In the genomic region with DNA sequence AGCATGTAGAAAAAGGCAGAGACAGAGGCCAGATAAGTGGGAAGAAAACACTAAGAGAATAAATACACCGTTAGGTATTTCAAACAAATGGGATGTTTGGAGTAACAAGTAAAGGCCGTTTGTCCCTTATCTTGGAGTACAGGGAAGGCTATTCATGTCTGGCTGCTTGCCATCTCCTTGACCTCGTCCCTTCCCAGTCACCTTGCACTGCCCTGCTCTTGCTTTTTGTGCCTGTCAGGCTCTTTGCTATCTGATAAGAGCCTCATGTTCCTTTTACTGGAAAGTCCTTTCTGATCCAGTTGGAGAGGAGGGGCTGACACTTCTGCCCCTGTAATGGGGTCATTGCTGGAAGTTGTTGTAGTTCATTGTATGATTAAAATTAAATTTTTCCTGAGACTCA, we compare ENCODE assay signal across 12 mouse cellular contexts.
DNase-seq lines count a peak whose midpoint lies in the region; ATAC-seq lines count a peak whose summit lies in the region.
"Had no signal": no experiment of that assay in that cellular context is flagged by ENCODE, and none has a peak within 500 bp of the region (broad histone marks: within the 10 kb centered on the region; RNA-seq: fewer than 3 reads in every experiment).

No protein-coding gene starts in this region.

- DNase-seq in kidney, adult 9 months = peak; percentile 7
- DNase-seq in lung, postnatal 10 days = peak; percentile 32
- no peak for DNase-seq in layer of hippocampus, adult 8-10 months (ENCODE audit: low spot score in 2 of 2)
- DNase-seq in spleen, adult 12 weeks (ENCODE audit: low spot score) = no peak
- no peak for DNase-seq in frontal cortex, postnatal 36 days (ENCODE audit: low spot score in 2 of 2)
- DNase-seq: cerebellum, postnatal 36 days had no signal

- peaks cover 4% of the 10 kb centered on the region; the same call in 1 of the 2 replicates for H3K36me3 ChIP-seq in kidney, embryonic 15.5 days
- no peaks in the 10 kb centered on the region for H3K36me3 ChIP-seq in heart, embryonic 16.5 days (ENCODE audit: control insufficient read depth, insufficient read depth)
- H3K36me3 ChIP-seq in hindbrain, embryonic 12.5 days = no peaks in the 10 kb centered on the region
- H3K36me3 ChIP-seq: midbrain, embryonic 15.5 days had no signal

- 49% methylated on average over 3 of the region's 3 CpGs for WGBS in kidney, embryonic 15.5 days
- 9% methylated on average over 3 of the region's 3 CpGs for WGBS in heart, embryonic 16.5 days
- WGBS in hindbrain, embryonic 12.5 days = 74% methylated on average over 3 of the region's 3 CpGs

- H3K4me3 ChIP-seq in kidney, embryonic 15.5 days (replicated peaks) = no peak overlapping the region
- H3K4me3 ChIP-seq in heart, embryonic 16.5 days (ENCODE audit: low read length) = no peak overlapping the region
- H3K4me3 ChIP-seq in hindbrain, embryonic 12.5 days = no peak overlapping the region
- H3K4me3 ChIP-seq: midbrain, embryonic 15.5 days had no signal

- H3K27me3 ChIP-seq in kidney, embryonic 15.5 days = no peaks in the 10 kb centered on the region
- no peaks in the 10 kb centered on the region for H3K27me3 ChIP-seq in heart, embryonic 16.5 days (ENCODE audit: control insufficient read depth, insufficient read depth, low read length)
- H3K27me3 ChIP-seq in hindbrain, embryonic 12.5 days = no peaks in the 10 kb centered on the region
- H3K27me3 ChIP-seq: midbrain, embryonic 15.5 days; Patski had no signal

- no peak overlapping the region for H3K4me2 ChIP-seq in kidney, embryonic 15.5 days
- H3K4me2 ChIP-seq in heart, embryonic 16.5 days (ENCODE audit: low read depth, low read length) = no peak overlapping the region
- H3K4me2 ChIP-seq in hindbrain, embryonic 12.5 days (replicated peaks) = no peak overlapping the region
- H3K4me2 ChIP-seq: midbrain, embryonic 15.5 days had no signal

- no peak overlapping the region for H3K9ac ChIP-seq in kidney, embryonic 15.5 days
- H3K9ac ChIP-seq in heart, embryonic 16.5 days (ENCODE audit: low read length) = no peak overlapping the region
- H3K9ac ChIP-seq in hindbrain, embryonic 12.5 days = no peak overlapping the region
- H3K9ac ChIP-seq: midbrain, embryonic 15.5 days had no signal

- H3K9me3 ChIP-seq in kidney, embryonic 15.5 days (replicated peaks) = 0 out of 2 replicates have a peak, but pooled peaks cover 3% of the 10 kb centered on the region
- H3K9me3 ChIP-seq in heart, embryonic 16.5 days (replicated peaks; ENCODE audit: control insufficient read depth, low read length) = no peaks in the 10 kb centered on the region
- H3K9me3 ChIP-seq in hindbrain, embryonic 12.5 days (replicated peaks) = no peaks in the 10 kb centered on the region
- H3K9me3 ChIP-seq: midbrain, embryonic 15.5 days had no signal

- no peak for ATAC-seq in kidney, embryonic 15.5 days (replicated peaks; ENCODE audit: low FRiP score)
- ATAC-seq in heart, embryonic 16.5 days (replicated peaks; ENCODE audit: extremely low read depth, insufficient read depth, low FRiP score) = peak; percentile 67
- ATAC-seq in hindbrain, embryonic 12.5 days (ENCODE audit: low FRiP score) = no peak
- ATAC-seq: forebrain, embryonic 16.5 days; midbrain, embryonic 15.5 days; Patski had no signal

- no peak overlapping the region for H3K27ac ChIP-seq in kidney, embryonic 15.5 days
- peak overlapping the region; percentile 51 for H3K27ac ChIP-seq in heart, embryonic 16.5 days (ENCODE audit: low read length)
- H3K27ac ChIP-seq in hindbrain, embryonic 12.5 days = no peak overlapping the region
- H3K27ac ChIP-seq: midbrain, embryonic 15.5 days had no signal

- no peaks in the 10 kb centered on the region for H3K4me1 ChIP-seq in kidney, embryonic 15.5 days
- peaks cover 13% of the 10 kb centered on the region for H3K4me1 ChIP-seq in heart, embryonic 16.5 days (ENCODE audit: control insufficient read depth, insufficient read depth, low read length)
- 0 out of 2 replicates have a peak, but pooled peaks cover under 1% of the 10 kb centered on the region for H3K4me1 ChIP-seq in hindbrain, embryonic 12.5 days
- H3K4me1 ChIP-seq: midbrain, embryonic 15.5 days had no signal

Comparison
In these comparisons a context has a peak if more than half of its experiments do, and no peak if none do; other contexts are left out.
1. DNase-seq: peak in kidney, adult 9 months (single experiment) and lung, postnatal 10 days (single experiment); none in layer of hippocampus, adult 8-10 months (0 of 2), spleen, adult 12 weeks (single experiment) and frontal cortex, postnatal 36 days (0 of 2).